9 mouse cellular contexts compared by ENCODE assay signal in genomic region chr6:77650127-77650526, GRCm38 (mm10).
A peak's percentile ranks its signal among the peaks of the same experiment; 100 is the strongest.
DNase-seq lines count a peak whose midpoint lies in the region; ATAC-seq lines count a peak whose summit lies in the region.
"Had no signal": no experiment of that assay in that cellular context is flagged by ENCODE, and none has a peak within 500 bp of the region (broad histone marks: within the 10 kb centered on the region; RNA-seq: fewer than 3 reads in every experiment).

No protein-coding gene starts in this region.

- no peaks in the 10 kb centered on the region for H3K9me3 ChIP-seq in hindbrain, embryonic 16.5 days (ENCODE audit: control insufficient read depth, low read length)
- H3K9me3 ChIP-seq: liver, embryonic 15.5 days had no signal

- H3K27me3 ChIP-seq in hindbrain, embryonic 16.5 days (replicated peaks; ENCODE audit: control insufficient read depth, insufficient read depth, low read length): no peaks in the 10 kb centered on the region
- H3K27me3 ChIP-seq: liver, embryonic 15.5 days had no signal

- no peak overlapping the region for H3K4me2 ChIP-seq in hindbrain, embryonic 16.5 days (ENCODE audit: low read length)
- H3K4me2 ChIP-seq: liver, embryonic 15.5 days had no signal

- H3K36me3 ChIP-seq in hindbrain, embryonic 16.5 days (ENCODE audit: control insufficient read depth, insufficient read depth, low read length): no peaks in the 10 kb centered on the region
- H3K36me3 ChIP-seq: liver, embryonic 15.5 days had no signal

- DNase-seq in kidney, adult 18-20 months: peak; percentile 55
- DNase-seq in kidney, adult 11 months: no peak
- peak; percentile 41 to 44 for DNase-seq in adrenal gland, adult 18-20 months (ENCODE audit: low spot score in 2 of 2)
- DNase-seq in embryo, embryonic 10.5 days (ENCODE audit: low spot score): peak; percentile 78
- DNase-seq in left cerebral cortex, postnatal 25 days (ENCODE audit: low spot score in 2 of 2): peak; percentile 63 to 68
- peak; percentile 81 for DNase-seq in retina, embryonic 14.5 days (ENCODE audit: low spot score)
- no peak for DNase-seq in B cell, adult 2 months

- no peaks in the 10 kb centered on the region for H3K4me1 ChIP-seq in hindbrain, embryonic 16.5 days (ENCODE audit: control insufficient read depth, insufficient read depth, low read depth, low read length)
- H3K4me1 ChIP-seq: liver, embryonic 15.5 days had no signal

- ATAC-seq in hindbrain, embryonic 16.5 days: 0 out of 2 replicates have a peak, but pooled peaks have one; percentile 51

- H3K9ac ChIP-seq in hindbrain, embryonic 16.5 days (ENCODE audit: low read depth, low read length): no peak overlapping the region
- H3K9ac ChIP-seq: liver, embryonic 15.5 days had no signal

- WGBS in hindbrain, embryonic 16.5 days: 20% methylated on average over 6 of the region's 6 CpGs

- intact Hi-C loops in left cerebral cortex, postnatal 25 days (cut with DNase I): loop anchor here (5.0 to 10.0 kb wide), 2 partner anchors 185 to 677 kb away; no protein-coding TSS in a partner anchor

- no peak overlapping the region for H3K4me3 ChIP-seq in hindbrain, embryonic 16.5 days (ENCODE audit: low read length)
- H3K4me3 ChIP-seq: liver, embryonic 15.5 days had no signal

- H3K27ac ChIP-seq in hindbrain, embryonic 16.5 days (ENCODE audit: low read depth, low read length): no peak overlapping the region
- H3K27ac ChIP-seq: liver, embryonic 15.5 days had no signal

Comparison
In these comparisons a context has a peak if more than half of its experiments do, and no peak if none do; other contexts are left out.
1. DNase-seq: peak in kidney, adult 18-20 months (single experiment), adrenal gland, adult 18-20 months (2 of 2), embryo, embryonic 10.5 days (single experiment), left cerebral cortex, postnatal 25 days (2 of 2) and retina, embryonic 14.5 days (single experiment); none in kidney, adult 11 months (single experiment) and B cell, adult 2 months (0 of 2).